Mouse (Mus musculus) cerebellum, adult 9-11 months (tissue): ENCODE data around the gene Pradc1.
"Not testable (repeated sequence)": the region's sequence is repeated elsewhere in the genome, so short reads cannot be mapped to it uniquely, and the experiment has no call there.

Experiments used
- DNase-seq: peaks from one replicate; pipeline ENCODE4 v3.0.0; 2022

Pradc1 gene

DNA sequence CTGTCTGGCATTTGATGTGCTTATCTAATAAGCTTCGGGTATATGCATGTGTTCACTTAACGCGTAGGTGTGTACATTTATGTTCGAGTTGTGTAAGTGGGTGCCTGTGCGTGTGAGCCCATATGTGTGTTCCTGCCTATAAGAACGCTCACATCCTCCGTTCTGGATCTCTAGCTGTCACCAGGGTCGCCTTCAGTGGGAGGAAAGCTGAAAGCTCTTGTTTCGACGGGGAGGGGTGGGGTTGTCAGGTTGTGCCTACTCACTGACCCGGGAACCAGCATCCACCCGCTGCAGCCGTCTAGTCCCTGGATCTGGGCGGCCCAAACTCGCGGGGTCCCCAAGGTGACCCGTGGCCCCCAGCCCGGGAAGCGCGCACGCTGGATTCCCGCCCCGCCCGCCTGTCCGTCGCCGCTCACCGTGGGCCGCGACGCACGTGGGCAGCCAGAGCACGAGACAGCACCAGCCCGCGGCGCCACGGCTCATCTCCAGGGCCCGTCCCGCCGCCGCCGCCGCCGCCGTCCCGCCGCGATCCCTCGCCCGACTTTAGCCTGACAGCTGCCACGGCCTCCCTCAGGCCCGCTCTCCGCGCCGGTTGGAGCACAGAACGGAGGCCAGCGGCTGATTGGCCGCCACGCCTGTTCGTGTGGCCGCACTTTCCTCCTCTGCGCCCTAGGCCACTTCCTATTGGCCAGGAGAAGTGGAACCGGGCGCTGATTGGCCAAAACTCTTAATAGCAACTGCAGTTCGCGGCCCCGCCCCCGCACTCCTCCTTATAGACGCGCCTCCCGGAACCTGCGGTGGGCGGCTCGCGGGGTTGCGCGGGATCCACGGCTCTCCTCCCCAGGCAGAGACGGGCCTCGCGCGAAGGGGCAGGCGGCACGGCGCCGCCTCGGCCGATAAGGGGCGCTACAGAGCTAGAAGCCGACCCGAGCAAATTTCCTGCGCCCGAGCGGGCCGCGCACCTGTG is 790 bp downstream of the Pradc1 start, which contains the start of gene Cct7:
Cct7 (plus strand) TSS at position 818 of the 967 bp plus-strand sequence.
- DNase-seq: peak; percentile 98

DNA sequence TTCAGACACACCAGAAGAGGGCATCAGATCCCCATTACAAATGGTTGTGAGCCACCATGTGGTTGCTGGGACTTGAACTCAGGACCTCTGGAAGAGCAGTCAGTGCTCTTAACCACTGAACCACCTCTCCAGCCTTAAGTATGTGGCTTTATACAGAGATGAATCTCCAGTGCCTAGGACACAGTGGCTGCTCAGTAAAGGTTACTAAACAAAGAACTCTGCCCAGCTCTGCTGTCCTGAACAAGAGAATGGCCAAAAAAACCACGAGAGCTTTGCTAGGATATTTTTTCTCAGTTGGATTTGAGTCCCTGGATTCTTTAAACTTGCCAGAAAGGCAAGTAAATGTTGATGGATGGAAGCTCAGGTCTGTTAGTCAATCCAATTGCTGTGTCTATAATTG is 1.6 kb downstream of the Pradc1 start:
- DNase-seq: not testable (repeated sequence)

- no peak for DNase-seq
Observed at GRCm38 (mm10) chr6:85447351-85447750, 4.4 kb downstream of the Pradc1 start.

DNA sequence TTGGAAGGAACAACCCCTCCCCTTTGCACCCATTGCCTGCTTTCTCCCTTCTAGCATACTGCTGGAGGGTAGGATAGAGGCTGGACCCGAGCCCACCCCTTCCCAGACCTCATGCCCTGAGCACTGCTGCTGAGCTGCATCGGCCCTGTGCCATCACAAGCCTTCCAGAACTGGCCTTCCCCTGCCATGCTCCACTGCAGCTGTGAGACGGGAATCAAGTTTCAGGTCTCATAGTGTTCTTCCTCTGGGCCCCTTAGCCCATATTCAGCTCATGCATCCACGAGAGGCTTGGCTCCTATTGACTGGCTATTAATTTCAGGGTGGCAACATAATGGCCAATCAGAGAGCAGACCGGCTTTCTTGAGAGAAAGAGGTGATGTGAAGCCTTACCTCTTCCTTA is 6.5 kb downstream of the Pradc1 start:
- DNase-seq: no peak

- DNase-seq: no peak
Observed at GRCm38 (mm10) chr6:85444266-85444965, 7.4 kb downstream of the Pradc1 start.

- no peak for DNase-seq
Observed at GRCm38 (mm10) chr6:85443488-85444233, 8.1 kb downstream of the Pradc1 start.

- DNase-seq: no peak
Observed at GRCm38 (mm10) chr6:85441142-85441541, 10.6 kb downstream of the Pradc1 start.

- no peak for DNase-seq
Observed at GRCm38 (mm10) chr6:85436631-85437030, 15.1 kb downstream of the Pradc1 start.

DNA sequence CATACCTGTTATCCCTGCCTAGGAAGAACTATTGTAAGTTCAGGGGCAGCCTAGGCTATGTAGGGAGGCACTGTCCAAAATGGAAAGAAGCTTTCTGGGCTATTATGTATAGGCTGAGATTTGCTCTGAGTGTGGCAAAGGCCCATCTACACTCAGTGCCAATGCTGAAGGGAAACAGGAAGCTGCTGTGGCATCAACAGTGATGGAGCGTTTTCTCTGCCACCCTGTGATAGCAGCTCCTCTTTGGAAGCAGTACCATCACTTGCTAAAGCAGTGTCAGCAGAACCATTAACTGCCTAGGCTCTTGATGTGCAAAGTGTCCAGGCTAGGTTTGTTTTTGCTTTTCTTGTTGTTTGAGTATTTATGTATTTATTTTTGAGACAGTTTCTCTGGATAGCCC is 15.6 kb downstream of the Pradc1 start:
- no peak for DNase-seq

DNA sequence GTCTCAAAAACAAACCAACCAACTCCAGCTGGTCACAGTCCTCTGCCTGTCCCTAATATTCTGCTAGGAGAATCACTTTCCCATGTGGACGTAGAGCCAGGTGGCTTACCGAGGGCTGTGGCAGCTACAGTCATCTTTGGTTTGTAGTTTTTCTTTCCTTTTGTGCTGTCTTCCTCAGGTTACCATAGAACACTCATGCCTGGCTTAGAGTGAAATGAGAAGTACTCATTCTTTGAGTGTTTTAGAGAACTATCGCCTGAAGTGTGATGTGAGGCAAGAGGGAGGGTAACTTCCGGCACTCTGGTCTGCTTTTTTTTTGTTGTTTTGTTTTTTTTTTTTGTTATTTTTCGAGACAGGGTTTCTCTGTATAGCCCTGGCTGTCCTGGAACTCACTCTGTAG is 17.9 kb downstream of the Pradc1 start:
- no peak for DNase-seq

GRCm38 (mm10) chr6:85431842-85432431 is 19.8 kb downstream of the Pradc1 start, which contains the start of gene Smyd5:
Smyd5 (plus strand) TSS chr6:85431989.
- DNase-seq: peak; percentile 81

- DNase-seq: no peak
Observed at GRCm38 (mm10) chr6:85431274-85431841, 20.4 kb downstream of the Pradc1 start.

DNA sequence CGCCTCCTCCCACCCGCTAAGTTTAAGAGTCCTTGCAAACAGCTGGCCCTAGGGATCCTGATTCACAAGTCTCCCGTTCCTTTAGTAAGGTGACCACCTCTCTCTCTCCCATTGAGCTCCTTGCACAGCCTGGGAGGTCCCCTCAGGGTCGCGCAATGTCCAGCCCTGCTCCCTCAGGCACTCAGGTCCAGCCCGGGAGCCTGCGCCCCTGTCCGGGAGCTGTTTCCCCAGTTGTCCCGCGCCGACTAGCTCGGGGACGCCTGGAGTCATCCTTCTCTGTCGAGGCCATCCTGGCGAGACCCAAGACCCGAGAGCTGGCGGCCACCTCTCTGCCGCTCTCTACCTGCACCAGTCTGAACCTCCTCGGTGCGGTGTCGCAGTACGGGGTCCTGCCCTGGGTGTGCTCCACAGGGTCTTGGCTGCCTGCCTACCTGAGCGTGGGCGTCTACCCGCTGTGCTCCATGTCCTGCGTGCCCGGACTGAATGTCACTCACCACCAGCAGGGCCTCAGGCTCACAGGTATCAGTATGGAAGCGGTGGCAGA is 27.9 kb downstream of the Pradc1 start, which contains the start of gene Noto:
Noto (plus strand) TSS at position 51 of the 544 bp plus-strand sequence.
- DNase-seq: no peak

DNA sequence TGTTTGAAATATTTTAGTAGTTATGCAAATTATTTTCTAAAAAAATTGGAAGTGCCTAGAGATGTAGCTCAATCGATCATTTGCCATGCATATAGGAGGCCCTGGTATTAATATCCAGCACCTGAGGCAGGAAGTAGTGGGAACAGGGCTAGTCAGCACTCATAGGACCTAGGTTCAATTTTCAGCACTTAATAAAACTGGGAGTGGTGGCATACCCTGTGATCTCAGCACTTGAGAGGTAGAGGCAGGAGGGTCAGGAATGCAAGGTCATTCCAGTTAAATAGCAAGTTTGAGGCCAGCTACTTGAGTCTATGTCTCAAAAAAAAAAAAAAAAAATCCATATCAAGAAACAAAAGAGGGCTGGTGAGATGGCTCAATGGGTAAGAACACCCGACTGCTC is 32.6 kb downstream of the Pradc1 start:
- no peak for DNase-seq

DNA sequence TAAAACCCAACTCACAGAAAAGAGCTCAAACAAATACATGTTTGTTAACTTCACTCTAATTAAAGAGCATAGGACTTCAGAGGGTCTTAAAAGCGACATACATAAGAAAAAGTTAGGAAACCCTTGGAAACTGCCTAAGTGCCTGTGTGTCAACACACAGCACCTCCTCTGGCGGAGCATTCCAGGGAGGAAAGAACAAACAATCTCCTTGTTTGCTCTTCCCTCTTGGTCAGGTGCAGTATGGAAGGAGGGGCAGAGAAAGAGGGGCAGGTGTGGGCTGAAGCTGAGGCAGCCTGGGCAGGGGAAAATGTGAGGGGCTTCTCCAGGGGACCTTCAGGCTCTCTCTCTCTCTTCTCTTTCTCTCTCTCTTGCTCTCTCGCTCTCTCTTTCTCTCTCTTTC is 35.9 kb downstream of the Pradc1 start:
- no peak for DNase-seq

GRCm38 (mm10) chr6:85410771-85411273 is 40.9 kb downstream of the Pradc1 start:
- peak; percentile 21 for DNase-seq

- no peak for DNase-seq
Observed at GRCm38 (mm10) chr6:85409003-85409402, 42.8 kb downstream of the Pradc1 start.

DNA sequence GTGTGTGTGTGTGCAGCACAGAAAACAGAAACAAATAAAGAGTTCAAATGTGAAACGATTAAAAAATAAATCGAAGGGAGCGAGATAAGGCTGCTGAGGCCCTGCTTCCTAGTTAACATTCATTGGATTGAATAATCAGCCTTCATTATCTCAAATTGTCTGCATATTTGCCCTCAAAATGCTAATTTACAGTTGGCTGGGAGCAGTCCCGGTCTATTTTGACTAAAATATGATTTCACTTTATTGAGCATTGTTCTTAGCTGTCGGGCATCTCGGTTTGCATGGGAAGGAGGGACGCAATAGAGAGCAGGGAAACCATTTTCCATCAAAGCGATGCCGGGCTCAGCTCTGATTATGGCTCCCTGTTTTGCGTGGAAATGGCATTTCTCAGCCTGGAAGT is 48.7 kb downstream of the Pradc1 start:
- DNase-seq: no peak

GRCm38 (mm10) chr6:85402613-85403012 is 49.2 kb downstream of the Pradc1 start:
- DNase-seq: no peak

DNA sequence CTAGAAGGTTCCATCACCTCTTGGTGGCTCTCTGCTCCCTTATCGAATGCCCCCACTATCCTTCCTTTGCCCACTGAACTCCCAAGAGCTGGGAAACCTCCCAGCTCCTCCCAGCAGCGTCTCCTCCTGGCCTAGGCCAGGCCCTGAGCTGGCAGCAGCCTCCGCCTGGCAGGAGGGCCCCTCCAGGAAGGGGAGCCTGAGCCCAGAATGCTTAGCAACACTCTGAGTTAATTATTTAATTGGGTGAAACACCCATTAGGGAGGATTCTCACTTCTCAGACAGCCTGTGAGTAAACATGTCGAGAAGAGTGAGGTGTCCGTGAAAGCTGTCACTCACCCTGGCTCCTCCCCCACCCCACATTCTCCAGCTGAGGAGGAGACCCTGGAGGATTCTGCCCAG is 52.1 kb downstream of the Pradc1 start:
- DNase-seq: no peak

- DNase-seq: no peak
Observed at GRCm38 (mm10) chr6:85397165-85397564, 54.6 kb downstream of the Pradc1 start.
